Mouse (Mus musculus): ENCODE data around the gene Pifo.
"Not testable (repeated sequence)": the region's sequence is repeated elsewhere in the genome, so short reads cannot be mapped to it uniquely, and the experiment has no call there.

Pifo gene

DNA sequence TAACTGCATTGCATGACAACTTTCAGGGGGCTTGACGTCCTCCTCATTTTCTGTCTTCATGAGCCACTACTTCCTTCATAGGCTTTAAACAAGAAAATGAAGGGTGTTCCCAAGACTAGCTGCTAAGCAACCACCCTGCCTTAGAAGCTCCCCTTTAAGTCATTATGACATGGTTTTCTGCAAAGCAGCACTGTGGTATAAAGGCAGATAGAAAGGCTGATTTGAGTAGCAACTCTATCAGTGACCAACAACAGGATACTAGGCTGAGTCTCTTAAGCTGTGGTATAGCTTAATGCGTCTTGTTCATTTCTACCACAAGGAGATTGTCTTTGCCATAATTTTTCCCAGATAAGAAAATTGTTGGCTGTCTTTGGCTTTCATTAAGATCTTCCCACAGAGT is at the start of gene Pifo:
Gene Pifo, minus strand, starts transcription at position 101 of the 400 bp plus-strand sequence.
- DNase-seq: no peak

DNA sequence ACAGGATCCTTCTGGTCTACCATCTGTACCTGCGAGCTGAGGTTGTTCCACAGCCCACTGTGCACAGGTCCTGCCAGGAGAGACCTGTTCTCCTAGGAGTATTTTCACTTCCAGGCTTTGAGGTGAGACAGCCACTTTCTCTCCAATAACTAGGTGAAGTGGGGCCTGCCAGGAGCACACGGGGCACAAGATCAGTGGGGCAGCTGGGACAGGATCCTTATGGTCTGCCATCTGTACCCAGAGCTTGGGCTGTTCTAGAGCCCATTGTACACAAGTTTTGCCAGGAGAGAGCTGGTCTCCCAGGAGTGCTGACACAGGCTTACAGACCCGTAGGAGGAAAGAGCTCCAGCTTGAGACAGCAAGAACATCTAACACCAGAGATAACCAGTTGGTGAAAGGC is 43.5 kb upstream of the Pifo start:
- no peak for DNase-seq

DNA sequence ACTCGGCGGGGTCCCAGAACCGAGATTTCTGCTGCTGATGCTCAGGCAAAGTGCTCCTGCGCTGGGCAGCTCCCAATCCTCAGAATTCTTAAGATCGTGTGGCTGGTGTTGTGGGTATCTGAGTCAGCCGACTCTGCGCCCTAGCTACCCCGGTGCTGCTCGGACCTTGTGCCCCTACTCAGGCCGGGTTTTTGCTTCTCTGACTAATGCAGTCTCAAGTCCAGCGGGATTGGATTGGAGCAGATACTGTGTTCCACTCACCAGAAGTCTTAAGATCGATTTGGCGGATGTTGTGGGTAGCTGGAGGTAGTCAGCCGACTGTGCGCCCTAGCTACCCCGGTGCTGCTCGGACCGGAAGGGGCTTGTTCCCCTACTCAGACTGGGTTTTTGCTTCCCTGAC is 37.5 kb upstream of the Pifo start:
- no peak for DNase-seq

DNA sequence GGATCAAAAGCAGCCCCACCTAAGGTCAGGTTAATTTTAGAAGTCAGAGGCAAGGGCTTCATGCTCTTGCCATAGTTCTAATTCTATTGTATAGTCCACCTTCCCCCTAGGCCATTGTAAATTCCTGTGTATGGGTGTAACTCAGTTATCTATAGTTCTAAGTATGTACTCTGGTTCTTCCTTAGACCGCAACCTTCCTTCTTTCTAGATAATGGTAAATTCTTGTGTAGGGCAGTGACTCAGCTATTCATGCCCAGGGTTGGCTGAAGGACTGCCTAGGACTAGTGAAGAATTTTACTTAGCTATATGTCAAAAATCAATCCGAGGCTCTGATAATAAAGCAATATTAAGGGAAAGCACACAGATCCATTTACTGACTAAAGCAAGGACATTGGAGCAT is 25.9 kb upstream of the Pifo start:
- DNase-seq: no peak

DNA sequence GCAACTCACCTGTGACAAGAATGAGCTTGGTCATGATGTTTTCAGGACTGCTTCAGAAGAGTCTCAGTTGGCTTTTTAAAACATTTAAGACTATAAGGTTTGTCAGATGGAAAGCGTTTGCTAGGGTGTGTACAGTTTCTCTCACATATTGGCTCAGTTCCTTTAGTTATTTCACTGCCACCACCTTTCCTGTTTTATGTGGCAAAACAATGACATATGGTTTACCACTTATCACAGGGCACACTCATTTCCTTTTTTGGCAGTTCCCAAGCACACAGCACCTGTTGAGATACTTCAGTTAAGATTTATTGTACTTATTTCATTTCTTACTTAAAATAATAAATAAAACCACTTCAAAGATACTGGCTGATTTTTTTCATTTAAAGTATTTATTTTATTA is 18.3 kb upstream of the Pifo start, which contains the start of gene Chil5:
Gene Chil5, minus strand, starts transcription at position 34 of the 400 bp plus-strand sequence.
- no peak for DNase-seq

DNA sequence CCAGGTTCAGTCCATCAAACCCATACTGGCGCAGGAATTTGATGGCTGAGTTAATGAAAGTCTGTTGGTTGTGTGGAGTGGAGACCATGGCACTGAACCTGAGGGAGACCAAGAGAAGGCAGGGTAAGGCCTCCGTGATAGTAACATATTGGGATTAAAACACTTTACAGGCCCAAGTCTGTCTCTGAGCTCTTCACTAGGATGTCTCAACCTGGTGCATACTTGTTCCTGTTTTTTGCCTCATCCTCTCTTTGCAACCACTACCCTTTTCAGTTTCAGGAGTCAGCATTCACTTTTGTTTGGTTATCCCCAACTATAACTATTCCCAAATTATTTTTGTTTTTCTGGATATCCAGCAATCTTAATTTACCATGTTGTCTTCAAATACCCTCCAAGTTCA is 9.7 kb upstream of the Pifo start:
- no peak for DNase-seq

DNA sequence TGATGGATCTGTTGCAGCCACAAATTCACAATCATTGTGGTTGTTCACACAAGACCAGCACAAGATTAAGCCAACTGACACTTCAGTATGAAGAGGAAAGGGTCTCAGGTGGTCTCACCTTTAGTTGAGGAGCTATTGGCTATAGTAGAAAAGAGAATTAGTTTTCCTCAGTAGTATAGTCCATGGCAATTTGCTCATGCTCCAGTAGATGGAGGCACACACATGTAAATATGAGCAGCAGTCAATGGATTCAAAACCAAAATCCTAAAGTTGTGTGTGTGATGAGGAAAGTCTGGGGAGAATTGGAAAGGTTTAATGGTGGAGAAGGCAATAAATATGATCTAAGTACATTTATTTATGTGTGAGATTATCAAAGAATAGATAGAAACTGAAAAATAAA is 7.4 kb upstream of the Pifo start:
- DNase-seq: peak; percentile 4

DNA sequence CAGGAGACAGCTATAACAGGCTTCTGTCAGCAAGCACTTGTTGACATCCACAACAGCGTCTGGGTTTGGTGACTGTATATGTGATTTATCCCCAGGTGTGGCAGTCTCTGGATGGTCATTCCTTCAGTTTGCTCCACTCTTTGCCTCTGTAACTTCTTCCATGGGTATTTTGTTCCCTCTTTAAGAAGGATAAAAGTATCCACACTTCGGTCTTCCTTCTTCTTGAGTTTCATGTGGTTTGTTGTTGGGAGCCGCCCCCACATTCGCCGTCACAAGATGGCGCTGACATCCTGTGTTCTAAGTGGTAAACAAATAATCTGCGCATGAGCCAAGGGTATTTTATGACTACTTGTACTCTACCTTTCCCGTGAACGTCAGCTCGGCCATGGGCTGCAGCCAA is 11.1 kb downstream of the Pifo start:
- DNase-seq: not testable (repeated sequence)

DNA sequence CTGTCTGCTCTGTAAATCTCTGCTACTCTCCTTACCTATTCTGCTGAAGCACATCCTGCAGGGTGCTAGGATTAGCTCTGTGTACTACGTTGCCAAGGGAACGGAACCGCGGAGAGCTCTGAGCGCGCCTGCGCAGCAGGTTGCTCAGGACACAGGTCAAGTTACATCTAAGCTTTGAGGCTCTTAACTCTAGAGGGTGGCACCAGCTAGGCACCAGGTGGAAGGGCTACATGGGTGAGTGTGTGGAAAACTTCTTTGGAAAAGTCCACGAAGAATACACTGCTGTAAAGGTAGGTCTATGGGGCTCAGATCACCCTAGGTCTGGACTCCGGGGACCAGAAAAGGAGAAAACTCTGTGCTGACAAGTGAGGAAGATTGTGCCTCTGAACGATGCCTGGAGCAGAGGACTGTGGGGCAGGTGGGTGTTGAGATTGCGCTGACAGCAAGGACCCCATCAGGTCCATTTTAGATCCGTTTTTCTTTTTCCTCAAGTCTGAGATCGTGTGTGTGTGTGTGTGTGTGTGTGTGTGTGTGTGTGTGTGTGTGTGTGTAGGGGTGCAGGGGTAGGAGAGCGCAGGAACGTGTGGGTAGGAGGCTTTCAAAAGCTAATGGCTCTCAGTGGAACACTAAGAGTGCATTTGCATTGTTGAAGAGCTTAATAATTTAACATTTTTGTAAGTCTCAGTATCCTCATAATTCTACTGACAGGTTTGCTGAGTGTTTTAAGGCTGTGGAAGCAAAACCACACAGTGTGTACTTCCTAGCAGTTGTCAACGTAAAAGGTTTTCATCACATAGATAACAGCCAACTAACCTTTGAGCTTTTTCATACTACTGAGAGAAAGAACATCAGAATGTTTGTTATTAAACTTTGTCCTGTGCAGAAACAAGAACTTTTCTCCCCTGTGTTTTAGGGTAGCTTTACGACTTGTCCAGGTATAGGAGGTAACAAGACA is 12.8 kb downstream of the Pifo start:
- peak; percentile 34 for DNase-seq

DNA sequence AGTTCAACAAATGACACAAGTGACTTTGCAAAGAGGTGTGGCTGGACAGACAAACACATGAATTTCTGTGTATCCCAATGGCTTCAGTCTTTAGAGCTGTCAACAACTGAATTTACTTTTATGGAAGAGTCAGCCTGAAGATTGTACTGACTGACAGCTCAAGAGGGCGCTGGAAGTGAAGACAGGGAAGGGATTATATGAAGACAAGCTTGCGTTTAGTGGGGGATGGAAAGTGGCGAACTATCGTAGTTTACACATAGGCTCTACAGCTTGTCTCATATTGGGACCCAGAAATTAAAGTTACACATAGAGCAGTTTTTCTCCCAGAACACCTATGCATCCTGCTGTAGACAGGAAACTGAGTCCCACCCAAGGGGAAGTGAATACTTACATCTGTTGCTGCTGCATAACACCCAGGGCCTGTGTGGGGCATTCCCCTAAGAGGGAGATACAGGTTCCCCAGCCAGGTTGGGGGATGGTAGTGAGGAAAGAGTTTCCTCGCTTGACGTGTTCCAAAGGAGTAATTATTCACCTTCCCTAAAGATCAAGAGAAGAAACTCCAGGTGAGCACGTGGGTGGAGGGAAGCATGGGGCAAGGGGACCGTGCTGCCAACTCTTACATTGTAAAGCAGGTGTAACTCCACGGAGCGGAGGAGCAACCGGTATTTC is 13.6 kb downstream of the Pifo start:
- no peak for DNase-seq

DNA sequence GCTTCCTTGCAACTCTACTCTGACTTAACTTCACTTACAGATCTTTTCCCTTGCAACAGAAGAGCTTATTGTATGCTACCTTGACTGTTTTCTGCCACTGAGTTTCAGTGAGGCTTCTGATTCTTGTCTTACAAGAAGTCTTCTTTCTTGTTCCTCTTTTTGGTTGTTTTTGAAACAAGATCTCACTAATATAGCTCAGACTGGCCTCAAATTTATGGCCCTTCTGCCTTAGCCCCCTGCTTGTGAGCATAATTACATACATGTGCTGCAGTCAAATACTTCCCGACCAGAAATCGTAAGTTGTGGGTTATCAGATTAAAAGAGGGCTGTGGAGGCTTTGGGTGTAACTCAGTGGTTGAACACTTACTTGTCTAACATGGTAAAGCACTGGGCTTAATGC is 19.7 kb downstream of the Pifo start:
- DNase-seq: no peak

DNA sequence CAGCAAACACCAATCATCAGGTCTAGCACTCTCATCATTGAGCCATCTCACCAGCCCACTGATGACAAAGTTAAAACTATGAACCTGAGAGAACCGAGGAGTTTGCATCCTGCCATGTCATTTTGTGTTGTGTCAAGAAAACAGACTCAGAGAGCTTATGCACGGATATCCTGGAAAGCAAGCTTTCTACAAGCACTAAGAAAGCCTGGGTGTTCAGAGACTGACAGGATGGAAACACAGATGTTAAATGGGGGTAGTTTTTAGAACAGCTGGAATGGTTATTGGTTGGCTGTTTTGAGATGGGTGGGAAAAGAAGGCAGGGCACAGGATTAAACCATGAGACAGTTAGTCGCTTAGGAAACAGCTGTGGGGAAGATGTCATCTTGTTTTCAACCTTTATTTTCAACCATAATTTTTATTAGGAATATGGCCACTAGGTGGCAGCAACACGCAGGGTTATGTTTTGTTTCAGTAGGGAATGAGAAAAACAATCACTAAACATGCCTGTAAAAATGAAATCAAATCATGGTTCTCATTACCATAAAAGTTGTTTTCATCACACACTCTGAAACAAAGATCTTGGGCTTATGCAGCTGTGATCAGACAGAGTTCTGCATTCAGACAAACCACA is 22.7 kb downstream of the Pifo start:
- DNase-seq: peak; percentile 71

DNA sequence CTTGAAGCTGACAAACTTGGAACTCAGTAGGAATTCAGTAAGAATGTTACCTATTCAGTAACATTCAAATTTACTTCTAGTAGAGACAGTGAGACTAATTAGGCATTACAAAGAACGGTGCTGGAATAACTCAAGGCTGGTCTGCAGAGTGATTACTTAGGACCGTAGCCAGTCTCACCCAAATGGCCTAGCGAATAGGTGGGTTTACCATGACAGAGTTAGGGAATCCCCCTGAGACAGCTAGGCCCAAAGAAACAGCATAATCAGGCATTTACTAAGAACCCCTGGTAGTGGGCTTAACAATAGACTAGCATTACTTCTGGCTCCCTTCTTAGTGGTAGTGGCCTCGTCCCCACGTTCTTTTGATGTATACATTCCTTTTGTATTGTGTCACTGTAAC is 24.8 kb downstream of the Pifo start:
- DNase-seq: not testable (repeated sequence)

DNA sequence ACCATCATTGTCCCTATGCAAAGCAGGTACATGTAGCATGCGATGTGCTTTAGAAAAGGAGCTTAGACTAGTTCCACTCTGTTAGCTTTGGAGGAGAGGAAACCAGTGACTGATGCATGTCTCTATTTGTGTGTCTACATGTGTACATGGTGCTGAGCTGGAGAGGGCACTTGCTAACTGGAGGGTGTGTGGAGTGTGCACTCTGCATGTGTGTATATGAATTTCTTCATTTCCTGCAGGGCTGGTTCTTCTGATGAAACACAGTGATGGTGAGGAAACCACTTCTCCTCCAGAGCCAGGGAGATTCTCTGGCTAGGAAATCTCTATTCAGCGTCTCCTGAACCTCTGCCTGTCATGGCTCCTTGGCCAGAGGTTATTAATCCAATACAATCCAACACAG is 40.3 kb downstream of the Pifo start:
- no peak for DNase-seq

DNA sequence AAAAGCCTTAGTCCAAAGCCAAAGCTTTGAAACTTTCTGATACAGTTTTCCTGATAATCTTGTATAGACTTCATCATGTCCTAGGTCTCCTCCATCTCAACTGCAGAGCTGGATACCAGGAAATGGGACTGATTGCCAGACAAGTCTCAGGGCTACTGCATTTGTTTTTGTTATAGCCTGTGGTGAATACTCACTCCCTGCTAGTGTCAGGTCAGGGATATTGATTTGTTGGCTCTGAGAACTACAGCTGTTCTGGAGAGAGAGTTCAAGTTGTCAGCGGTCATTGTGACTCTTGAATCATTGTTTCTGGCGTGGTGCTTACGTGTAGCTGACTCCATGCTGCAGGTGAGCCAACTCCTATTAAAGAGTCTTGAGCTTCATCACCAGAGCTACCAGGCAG is 41.0 kb downstream of the Pifo start, which contains the start of gene Ovgp1:
Gene Ovgp1, plus strand, starts transcription at position 301 of the 400 bp plus-strand sequence.
- no peak for DNase-seq

DNA sequence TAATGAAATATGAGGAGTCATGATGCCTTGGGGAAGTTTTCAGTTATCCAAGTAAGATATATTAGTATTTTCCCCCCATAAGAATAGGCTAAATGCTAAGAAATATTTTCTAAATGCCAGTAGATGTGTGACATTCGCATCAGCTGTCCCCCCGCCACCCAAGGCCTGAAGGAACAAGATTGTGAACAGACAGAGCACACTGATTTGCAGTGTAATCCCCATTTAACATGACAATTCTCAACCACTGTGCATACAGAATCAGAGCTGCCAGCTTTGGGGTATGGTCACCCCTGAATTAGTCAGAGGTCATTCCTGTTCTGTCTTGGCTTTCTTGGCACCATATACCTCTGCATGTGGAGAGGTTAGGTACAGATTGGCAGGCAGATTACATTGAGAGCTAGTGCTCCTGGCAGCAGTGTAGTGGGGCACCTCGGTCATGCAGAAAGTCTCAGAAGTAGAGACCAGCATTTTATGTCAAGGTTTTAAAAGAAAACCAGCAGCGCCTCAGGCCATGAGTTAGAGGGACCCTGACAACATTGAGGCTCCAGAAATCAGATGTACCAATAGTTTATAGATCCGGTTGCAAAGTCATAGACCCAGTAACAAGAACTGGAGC is 42.5 kb downstream of the Pifo start:
- no peak for DNase-seq

DNA sequence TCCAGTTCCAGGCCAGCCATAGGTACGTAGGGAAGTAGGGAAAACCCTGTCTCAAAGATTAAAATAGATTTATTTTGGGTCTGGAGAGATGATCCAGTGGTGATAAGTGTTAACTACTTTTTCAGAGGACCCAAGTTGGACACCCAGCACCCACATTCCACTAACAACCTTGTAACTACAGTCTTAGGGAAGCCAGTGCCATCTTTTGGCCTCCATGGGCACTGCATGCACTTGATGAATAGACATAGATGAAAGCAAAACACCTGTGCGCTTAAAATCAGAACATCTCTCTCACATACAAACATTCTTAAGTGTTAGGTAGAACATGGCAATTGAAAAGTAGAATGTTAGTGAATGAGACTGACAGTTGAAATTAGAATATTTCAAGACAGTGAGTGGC is 53.7 kb downstream of the Pifo start:
- peak; percentile 7 for DNase-seq

DNA sequence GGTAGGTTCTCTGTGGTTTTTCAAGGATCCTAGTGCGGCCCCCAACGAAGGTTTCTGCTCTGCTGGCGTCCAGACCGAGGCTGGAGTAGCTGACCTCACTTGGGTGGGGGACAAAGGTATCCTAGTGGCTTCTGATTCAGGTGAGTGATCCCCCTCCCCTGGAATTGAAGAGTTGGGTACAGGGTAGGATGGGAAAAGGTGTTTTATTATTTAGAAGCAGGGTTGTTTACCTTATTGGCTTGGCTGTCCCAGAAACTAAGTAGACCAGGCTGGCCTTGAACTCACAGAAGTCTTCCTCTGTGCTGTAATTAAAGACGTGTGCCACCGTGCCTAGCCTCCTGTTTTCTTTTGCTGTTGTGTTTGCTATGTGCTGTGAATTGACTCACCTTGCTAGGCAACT is 54.4 kb downstream of the Pifo start, which contains the start of gene Atp5f1:
Gene Atp5f1, minus strand, starts transcription at position 101 of the 400 bp plus-strand sequence.
- DNase-seq: no peak

DNA sequence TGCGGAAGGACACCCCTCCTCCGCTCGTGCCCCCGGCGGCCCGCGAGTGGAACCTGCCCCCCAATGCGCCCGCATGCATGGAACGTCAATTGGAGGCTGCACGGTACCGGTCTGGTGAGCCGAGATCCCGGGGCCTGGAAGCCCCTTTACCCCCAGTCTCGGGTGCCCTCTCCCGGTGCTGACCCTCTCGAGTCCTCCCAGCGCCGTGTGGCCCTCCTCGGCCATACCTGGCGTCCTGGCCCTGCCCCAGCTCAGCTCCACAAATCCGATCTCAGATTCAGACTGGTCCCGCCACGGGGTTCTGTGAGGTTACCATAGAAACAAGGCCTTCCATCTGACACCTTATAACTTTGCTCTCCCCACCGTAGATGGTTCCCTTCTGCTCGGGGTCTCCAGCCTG is 54.9 kb downstream of the Pifo start:
- no peak for DNase-seq

DNA sequence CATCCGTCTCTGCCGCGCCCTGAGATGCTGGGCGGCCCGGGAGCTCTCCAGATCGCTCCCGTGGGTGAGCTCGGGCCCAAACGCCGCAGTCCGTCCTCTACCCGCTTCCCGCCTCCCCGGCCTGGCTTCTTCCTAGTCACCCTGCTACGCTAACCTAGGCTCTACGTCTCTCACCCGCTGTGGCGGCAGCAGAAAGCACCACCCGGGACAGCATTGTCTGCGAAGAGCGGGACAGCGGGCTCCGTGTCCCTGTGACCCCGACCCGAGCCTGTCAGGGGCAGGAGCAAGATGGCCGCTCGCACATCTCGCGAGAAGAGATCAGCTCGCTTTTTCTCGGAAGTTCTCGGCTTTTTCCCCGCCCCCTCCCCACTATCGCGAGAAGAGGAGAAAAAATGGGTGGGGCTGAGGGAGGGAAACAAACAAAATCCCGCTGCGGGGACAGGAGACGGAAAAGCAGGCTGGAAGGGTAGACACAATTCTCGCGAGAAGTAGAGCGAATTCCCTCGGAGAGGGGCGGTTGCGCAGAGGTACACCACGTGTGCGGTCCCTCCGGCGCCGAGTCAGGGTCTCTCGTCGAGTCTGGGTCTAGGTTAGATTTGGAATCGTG is 55.4 kb downstream of the Pifo start, which contains the start of gene Wdr77:
Gene Wdr77, plus strand, starts transcription at position 396 of the 607 bp plus-strand sequence.
- DNase-seq: peak; percentile 98

DNA sequence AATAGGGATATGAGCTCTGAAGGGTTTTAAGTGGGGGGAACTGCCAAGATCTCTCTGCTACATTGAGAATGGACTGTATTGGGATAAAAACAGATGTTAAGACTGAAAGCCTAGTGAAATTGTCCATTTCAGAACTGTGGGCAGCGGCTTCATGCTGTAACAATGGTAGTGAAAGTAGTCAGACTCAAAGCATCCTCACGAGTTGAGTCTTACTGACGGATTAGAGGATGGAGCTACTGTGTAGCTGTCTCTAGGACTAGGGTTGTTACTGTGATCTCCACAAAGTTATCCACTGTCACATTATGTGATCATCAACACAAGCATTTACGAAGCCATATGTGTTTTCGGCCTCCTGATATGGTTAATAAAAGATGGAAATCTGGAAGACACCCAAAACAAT is 56.2 kb downstream of the Pifo start:
- no peak for DNase-seq

DNA sequence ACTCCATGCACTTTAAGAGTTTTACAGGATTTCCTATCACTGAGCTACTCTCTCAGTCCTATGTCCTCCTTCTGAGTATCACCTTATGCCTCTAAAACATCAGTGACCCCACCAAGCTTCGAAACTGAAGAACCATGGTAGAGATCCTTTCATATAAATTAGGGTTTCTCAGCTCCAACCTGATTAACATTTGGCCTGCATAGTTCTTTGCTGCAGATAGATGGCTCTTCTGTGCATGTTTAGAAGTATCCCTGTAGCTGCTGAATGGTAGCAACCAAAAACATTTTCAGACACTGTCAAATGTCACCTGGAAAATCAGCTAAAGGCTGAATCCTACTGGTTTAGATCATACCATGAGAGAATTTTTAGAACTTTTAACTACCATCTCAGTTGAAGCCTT is 57.2 kb downstream of the Pifo start:
- no peak for DNase-seq

DNA sequence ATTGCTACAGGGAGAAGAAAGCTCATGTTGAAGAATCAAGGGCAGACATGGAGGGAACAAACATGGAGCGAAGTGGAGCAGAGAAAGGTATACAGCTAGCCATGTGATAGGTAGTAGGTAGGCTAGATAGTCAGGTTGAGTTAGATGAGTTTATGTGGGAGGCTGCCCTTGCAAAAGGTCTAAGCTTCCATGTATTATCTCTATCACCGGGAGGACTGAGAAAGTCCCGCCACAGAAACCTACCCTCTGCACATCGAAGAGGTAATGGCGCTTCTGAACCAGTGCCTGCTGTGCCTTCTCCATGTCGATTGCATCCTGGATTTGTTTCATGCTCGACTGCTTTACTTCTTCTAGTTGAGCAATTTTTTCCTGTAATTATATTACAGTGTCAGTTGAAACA is 63.1 kb downstream of the Pifo start:
- no peak for DNase-seq

Data from lung, postnatal 10 days (tissue).